Mouse (Mus musculus): ENCODE results near the gene Ttc21a.

The Ttc21a gene

DNA sequence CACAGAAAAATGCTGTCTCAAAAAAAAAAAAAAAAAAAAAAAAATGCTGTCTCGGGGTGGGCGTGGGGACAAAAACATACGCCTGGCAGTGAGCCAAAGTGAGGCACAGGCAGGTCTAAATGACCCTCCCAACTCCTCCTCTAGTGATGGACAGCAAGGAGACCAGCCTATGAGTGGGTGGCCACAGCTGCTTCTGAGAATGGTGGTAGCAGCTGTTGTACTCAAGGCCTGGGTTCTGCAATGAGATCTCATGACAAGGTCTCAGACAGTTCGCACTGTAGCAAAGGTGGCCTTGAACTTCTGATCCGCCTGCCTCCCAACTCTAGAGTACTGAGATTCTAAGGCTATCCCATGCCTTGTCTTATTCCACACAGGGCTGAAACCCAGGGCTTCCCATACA is 4.0 kb downstream of the Ttc21a start:
- no peak for DNase-seq (ENCODE audit: low spot score)

DNA sequence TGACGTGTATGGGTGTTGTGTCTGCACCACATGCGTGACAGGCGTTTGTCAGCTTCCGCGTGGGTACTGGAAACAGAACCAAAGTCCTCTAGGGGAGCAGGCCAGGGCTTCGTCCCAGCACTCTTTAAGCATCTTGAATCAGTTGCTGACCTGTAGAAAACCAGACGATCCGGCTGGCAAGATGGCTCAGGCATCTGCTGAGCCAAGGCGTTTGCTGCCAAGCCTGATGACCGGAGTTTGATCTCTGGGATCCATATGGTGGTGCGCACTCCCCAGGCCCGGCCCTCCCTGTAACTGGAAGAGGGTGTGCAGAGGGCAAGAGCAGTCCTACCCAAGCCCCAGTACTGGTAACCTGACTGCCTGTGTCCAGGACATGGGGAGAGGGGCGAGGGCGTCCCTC is 4.5 kb downstream of the Ttc21a start:
- no peak for DNase-seq (ENCODE audit: low spot score)

DNA sequence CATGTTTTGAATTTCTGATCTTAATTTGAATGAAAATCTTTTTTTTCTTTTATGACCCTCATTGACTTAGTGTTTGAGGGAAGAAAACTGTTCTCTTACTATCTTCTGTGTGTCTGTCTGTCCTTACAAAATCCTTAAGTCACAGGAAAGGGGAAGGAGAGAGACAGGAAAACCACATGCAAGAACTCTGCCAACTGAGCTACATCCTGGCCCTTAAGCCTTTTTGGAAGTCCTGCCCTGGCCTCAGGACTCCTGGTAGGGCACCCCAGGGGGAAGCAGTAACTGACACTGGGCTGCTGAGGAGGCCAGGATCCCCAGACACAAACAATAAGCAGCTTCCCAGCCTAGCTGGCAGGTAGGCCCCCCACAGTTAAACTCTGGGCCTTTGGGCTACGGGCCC is 5.9 kb downstream of the Ttc21a start:
- no peak for DNase-seq (ENCODE audit: low spot score)

DNA sequence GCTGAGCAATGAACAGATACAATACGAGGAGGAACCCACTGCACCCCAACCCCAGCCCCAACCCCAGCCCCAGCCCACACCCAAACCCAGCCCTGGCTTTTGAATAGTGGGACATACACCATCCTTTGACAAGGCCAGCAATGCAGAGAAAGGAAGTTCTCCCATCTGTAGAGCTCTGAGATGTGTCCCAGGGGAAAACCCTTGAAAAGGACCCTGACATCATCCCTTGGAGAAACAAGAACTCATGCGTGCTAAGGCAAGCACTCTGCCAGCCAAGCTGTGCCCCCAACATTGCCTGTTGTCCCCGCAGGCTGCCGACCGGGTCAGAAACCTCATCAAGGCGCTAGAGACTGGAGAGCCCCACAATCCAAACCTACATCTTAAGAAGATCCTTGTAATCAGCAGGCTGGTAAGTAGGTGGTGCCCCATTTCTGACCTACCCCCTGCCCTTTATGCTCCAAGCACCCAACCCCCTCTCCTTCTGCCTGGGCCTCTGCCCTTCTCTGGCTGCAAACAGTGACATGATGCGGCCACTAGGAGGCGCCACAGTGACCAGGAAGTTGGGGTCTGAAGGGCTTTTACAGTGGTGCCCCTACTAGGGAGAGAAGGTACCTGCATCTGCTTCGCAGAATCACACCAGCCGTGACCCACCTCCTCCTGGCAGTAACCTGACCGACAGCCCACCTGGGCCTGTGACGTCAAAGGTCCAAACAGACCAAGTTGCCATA is 7.9 kb downstream of the Ttc21a start:
- DNase-seq (ENCODE audit: low spot score) = no peak

DNA sequence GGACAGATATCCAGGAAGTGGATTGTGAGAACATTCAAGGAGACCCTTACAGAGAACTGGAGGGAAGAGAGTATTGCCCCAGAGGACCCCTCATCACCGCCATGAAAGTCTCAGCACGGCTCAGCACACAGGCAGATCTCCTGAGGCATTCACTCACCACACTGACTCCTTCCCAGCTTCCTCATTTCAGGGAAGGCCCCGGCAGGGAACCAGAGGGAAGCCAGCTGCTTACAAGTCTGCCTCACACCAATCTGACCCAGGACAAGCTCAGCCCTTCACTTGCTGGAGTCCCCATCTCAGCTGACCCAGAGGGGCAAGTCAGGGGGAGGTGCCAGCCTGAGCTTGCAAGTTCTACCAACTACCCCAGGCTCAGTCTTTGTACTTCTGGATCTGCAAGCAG is 11.4 kb downstream of the Ttc21a start:
- DNase-seq (ENCODE audit: low spot score) = no peak

DNA sequence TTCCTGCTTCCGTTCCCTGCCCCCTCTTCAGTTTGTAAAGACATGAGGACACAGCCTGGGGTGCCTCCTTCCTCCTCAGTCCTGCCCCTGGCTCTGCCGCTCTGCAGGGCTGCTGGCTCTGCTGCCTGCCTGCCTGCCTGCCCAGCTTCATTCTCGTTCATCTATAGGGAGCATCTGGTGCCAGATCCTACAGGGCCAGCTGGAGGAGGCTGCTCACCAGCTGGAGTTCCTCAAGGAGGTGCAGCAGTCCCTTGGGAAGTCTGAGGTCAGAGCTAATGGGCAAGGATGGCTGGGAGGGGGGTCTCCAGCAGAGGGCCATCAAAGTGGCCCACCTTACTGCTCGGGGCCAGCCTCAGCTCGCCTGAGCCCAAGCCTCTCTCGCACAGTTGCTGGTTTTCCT is 13.0 kb downstream of the Ttc21a start:
- no peak for DNase-seq (ENCODE audit: low spot score)

DNA sequence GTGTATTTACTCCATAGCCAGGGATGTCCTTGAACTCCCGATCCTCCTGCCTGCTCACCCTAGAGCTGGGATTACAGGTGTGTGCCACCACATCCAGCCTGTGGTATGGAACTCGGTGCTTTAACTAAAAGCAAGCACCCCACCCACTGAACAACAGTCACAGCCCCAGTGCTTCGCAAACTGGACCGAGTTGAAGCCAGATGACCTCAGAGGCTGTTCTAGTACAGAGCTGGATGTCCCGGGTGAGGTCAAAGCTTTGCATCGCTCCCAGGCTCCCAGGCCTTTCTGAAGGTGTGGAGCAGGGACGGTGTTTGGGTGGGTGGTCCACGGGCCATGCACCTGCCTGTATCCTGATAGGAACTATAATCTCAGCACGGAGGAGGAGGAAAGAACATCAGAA is 14.0 kb downstream of the Ttc21a start:
- DNase-seq (ENCODE audit: low spot score) = no peak

DNA sequence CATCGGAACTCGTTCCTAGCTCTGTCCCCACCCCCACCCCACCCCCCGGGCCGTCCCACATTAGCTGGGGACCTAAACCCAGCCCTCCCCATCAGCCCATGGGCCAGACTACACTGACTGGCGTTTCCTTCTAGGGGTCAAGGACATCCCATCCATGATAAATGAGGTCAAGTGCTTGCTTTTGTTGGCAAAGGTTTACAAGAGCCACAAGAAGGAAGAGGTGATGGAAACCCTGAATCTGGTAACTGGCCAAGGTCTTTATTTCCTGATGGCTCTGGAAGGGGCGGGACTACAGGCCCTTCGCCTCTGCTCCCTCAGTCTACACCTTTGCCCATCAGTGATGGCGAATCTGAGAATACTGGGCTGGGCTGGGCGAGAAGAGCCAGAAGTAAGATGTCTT is 21.4 kb downstream of the Ttc21a start:
- DNase-seq (ENCODE audit: low spot score) = no peak

DNA sequence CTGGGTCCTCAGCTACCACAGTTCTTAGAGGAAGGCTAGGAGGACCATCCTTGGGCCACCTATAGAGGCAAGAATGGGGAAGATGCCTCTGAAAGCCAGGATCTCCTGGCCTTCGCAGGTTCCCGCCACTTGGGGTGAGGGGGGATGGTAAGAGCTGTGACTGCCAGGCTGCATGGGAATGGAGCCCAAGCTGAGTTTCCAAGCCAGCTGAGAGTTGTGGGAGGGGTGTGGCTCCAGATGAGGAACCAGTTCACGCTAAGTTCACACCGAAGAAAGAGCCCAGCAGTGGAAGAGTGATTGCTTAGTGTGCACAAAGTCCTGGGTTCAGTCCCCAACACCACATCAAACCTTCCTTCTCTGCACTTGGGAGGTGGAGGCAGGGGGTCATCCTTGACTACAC is 24.8 kb downstream of the Ttc21a start:
- no peak for DNase-seq (ENCODE audit: low spot score)

DNA sequence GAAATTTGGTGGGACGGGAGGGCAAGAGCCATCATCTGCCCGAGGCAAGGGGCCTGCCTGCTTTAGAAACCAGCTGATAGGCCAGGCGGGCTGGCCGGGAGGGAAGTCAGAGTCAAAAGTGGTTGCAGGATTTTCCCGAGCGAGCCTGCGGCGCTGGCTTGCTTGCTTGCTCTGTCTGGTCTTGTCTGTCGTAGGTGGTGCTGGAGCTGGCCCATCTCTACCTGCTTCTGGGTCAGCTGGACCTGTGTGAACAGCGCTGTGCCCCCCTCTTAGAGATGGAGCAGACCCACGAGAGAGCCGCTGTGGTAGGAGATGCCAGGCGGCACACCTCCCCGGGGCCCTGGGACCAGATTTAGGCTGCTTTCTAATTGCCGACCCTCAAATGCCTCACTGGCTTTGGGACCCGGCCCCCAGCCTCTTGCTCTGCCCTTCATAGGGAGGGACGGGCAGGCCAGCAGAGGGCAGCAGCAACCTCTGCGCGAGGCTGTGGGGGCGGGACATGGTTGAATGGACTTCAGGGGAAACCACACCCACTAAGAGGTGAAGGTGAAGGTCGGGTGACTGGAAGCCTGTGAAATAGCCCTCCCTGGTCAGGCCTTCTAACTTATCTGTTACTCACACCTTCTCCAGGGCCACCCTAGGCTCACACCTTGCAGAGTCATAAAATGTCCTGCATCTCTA is 25.7 kb downstream of the Ttc21a start:
- no peak for DNase-seq (ENCODE audit: low spot score)

DNA sequence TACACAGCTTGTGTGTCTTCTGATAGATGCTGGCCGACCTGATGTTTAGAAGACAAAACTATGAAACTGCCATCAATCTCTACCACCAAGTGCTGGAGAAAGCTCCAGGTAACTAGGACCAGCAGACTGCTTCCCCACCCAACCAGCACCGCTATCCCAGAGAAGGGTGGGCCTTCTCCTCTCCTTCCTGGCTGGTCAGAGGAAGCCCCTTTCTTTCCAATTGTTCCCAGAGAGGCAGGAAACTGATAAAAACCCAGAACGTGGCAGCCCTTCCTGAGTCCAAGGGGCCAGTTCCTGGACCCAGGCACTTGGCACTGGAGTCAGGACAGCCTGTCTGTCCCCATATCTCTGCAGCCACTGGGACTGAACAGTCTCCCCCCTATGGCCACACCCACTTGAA is 26.8 kb downstream of the Ttc21a start:
- no peak for DNase-seq (ENCODE audit: low spot score)

DNA sequence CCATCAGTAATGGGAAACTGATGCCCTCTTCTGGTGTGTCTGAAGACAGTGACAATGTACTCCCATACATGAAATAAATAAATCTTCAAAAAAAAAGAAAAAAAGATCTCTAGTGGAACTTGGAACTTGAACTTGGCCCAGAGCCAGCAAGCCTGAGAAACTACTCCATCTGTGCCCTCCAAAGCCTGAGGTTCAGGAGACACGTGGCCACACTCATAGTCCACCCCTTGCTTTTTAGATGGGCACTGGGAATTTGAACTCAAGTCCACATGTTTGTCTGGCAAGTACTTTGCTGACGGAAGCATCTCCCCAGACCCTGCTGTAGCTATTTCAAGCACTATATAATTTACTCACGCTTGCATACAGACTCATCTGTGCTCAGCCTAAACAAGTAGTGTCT is 27.8 kb downstream of the Ttc21a start:
- DNase-seq (ENCODE audit: low spot score) = no peak

DNA sequence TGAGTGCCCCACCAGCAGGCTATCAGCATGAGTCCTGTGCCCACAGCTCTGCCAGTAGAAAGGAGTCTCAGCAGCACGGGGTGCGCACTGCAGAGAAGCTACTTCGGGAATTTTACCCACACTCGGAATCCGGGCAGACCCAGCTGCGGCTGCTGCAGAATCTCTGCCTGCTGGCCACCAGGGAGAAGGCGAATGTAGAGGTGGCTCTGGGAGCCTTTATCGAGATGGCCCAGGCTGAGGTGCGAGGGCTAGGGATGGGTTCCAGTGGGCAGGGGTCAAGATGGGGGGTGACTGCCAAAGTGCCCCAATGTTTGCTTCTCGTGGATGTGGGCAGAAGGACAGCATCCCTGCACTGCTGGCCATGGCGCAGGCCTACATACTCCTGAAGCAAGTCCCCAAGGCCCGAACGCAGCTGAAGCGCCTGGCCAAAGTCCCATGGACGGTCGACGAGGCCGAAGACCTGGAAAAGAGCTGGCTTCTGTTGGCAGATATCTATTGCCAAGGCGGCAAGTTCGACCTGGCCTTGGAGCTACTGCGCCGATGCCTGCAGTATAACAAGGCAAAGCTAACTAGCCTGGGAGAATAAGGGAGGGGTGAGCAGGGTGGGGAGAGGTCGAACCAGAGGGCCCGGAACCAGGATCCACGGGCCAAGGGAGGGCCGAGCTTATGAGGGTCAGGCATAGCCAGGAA is 29.0 kb downstream of the Ttc21a start:
- no peak for DNase-seq (ENCODE audit: low spot score)

DNA sequence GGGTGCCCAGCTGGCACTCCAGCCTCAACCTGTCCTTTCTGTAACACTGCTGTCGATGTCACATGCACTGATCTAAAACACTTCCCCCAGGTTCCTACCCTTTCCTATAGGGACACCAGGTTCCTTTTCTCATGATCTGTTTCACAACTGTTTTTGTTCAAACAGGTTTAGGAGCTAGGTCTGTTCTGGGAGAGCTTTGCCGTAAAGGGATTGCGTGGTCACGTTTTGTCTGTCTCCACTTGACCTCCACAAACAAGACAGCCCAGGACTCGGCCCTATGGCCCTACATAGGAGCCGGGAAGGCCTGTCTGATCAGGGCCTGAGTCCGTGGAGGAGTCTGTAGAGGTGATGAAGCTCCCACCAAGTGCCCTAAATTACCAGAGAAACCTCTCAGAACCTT is 32.4 kb downstream of the Ttc21a start:
- DNase-seq (ENCODE audit: low spot score) = no peak

DNA sequence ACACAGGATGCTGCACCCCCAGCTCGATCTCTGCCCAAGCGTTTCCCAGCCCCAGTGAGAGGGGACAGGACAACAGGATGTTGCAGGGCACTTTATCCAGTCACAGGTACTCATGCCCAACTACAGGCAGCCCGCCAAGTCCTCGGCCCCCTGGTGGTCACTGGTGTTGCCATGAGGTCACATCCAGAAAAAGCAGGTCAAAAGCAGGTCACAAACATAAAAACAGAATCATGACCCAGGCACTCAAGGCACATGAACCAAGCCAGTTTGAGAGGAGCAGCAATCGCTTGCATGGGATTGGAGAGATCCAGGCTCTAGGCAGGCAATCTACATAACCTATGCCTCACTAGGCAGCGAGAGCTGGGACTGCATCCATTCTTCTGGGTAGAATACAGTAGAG is 32.8 kb downstream of the Ttc21a start:
- no peak for DNase-seq (ENCODE audit: low spot score)

DNA sequence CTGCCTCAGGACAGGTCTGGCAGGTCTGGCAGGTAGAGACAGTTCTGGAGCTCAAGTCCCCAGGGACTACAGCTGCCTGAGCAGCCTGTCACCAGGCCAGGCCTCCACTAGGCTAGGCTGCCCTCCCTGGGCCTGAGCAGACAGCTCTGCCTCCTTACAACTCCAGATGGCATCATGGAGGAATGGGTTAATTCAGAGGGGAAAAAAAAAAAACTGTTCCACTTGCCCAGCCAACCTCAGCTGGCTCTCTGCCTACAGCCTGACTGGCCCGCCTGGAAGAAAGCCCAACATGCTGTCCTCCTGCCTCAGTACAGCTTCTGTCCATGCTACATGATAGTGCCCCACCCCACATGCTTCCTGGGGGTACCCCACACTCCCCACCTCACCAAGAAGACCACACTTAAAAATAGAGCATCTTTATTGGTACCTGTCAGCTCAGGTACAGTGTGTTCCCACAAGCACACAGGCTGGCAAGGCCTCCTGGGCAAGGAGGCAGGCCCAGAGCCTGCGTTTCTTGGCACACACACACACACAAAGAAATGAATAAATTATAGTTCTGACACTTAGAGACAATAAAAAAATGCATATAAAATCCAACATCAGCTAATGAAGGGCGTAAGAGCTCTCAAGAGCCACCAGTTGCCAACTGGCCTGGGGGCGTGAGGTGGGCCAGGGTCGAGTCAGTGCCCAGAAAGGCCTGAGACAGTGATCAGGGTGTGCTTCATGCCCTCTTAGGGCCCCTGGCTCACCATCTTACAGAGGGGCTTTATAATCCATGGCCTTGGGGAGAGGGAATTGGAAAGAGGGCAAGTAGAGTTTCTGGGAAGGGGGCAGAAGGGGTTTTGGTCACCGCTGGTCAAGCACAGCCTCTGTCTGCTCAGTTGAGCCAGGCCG is 33.6 kb downstream of the Ttc21a start:
- no peak for DNase-seq (ENCODE audit: low spot score)

DNA sequence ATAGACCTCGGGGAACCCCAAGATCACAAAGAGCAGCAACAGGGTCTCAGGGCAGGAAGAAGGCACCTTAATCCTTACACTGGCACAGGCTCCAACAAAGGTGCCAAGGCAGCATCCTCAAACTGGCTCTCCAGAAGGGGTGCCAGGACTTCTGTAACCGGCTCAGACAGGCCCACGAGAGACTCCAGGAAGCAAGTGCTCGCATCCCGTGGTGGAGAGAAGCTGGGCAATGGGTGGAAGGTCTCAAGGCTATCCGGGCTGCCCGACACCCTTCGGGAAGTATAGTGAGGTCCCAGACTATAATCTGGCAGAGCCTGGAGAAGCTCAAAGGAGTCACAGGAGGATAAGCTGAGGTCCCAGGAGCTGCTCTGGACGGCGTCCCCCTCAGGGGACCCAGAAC is 34.8 kb downstream of the Ttc21a start:
- DNase-seq (ENCODE audit: low spot score) = no peak

DNA sequence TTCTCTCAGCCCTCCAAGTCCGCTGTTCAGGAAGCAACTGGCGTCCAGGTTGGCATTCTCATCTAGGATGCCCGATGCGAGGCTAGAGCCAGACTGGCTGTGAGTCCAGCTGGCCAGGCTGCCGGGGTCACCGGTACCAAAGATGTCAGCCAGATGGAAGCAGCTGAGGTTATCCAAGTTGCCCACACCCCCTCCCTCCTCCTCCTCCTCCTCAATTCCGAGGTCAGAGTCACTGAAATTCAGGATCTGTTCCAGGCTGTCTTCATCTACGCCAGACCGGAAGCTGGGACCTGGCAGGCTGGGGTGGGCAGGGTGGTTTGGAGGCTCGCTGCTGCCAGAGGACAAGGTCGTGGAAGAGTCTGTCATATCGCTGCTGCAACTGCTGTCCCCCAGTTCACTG is 35.2 kb downstream of the Ttc21a start:
- no peak for DNase-seq (ENCODE audit: low spot score)

DNA sequence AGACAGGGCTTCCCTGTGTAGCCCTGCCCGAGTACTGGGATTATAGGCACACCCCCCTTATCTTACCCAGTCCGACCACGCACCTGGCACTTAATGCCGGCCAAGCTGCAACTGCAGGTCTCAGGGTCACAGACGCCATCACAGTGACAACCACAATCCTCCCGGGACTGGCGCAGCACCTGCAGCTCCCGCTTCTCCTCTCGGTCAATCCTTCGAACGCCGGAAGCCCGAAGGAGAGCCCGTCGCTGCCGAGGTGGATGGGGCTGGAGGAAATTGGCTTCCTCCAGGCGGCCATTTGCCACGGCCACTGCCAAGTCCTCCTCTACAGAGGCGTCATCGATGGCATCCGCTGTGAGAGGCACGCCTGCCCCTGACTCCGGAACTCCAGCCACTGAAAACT is 35.9 kb downstream of the Ttc21a start:
- DNase-seq (ENCODE audit: low spot score) = no peak

DNA sequence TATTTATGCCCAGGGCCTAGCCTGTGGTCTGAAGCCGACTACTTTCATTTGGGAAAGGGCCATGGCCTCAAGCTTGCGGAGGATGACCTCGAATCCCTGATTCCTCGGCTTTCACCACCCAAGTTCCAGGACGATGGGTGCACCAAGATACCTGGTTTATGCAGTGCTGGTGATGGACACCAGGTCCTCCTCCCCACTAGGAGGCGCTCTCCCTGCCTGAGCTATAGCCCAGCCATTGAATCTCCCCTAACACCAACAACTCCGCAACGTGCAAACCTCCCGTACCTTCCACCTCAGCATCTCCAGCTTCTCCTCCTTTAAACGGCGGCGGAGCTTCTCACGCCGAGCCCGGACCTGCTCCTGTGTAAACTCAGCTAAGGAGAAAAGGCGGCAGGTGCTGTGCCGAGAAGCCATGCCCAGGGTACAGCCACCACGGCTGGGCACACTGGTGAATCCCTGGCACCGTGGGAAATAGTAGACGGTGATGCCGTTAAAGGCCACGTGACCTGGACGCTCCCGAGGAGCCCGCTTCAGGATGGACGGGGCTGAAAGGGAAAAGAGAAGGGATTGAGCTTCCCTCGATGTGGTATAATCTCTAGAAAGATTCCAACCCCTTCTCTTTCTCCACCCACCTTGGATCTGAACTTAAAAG is 36.6 kb downstream of the Ttc21a start:
- DNase-seq (ENCODE audit: low spot score) = no peak

DNA sequence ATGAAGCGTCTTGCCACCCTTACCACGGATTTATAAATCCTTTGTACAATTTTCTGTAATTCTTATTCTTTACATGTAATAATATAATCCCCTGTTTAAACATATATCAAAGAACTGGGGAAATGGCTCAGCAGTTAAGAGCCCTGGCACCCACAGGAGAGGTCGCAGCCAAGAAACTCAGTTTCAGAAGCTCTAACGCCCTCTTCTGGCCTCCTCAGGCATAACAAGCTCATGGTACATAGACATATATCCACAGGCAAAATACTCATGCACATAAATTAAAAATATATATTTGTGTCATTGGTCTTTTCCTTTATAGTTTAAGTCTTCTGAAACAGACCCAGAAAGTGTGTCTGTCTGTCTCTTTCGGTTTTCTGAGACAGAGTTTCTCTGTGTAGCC is 37.2 kb downstream of the Ttc21a start:
- no peak for DNase-seq (ENCODE audit: low spot score)

DNA sequence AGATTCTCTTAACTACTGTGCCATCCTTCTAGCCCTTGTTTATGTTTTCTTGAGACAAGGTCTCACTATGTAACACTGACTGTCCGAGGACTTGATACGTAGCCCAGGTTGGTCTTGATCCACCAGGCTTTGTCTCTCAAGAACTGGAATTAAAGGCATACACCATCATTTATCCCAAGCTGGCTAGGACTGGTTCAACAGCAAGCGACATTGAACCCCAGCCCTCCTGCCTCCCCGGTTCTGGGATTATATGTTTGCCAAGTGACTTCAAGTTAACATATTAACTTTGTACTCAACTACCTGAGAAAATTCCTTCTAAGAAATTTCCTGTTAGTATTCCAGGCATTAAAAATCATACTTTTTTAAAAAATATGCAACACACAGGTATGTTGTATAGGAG is 37.9 kb downstream of the Ttc21a start:
- DNase-seq (ENCODE audit: low spot score) = no peak

Data from left cerebral cortex, adult 11 months (tissue).